Comparison of ENCODE assay signal across 16 mouse cellular contexts in genomic region chr13:31567617-31568294, GRCm38 (mm10). TPM values are rescaled to one million over a fixed set of nuclear protein-coding genes. Genes with fewer than 3 reads are reported as not detected.
DNase-seq lines count a peak whose midpoint lies in the region; ATAC-seq lines count a peak whose summit lies in the region.
"Had no signal": no experiment of that assay in that cellular context is flagged by ENCODE, and none has a peak within 500 bp of the region (broad histone marks: within the 10 kb centered on the region; RNA-seq: fewer than 3 reads in every experiment).

No protein-coding gene starts in this region.

- 70% methylated on average over 6 of the region's 6 CpGs for WGBS in liver, embryonic 11.5 days
- 55% methylated on average over 6 of the region's 6 CpGs for WGBS in liver, embryonic 12.5 days (ENCODE audit: insufficient replicate concordance)
- 67% methylated on average over 6 of the region's 6 CpGs for WGBS in stomach, embryonic 15.5 days
- 83% methylated on average over 6 of the region's 6 CpGs for WGBS in kidney, embryonic 14.5 days

- no peak for ATAC-seq in liver, embryonic 11.5 days (replicated peaks; ENCODE audit: low FRiP score)
- ATAC-seq in liver, embryonic 12.5 days: no peak
- peak; percentile 74 to 88 for ATAC-seq in hematopoietic stem cell, adult 5-6 weeks (replicated peaks in 1 of 2; ENCODE audit: insufficient read depth in 1 of 2, low FRiP score in 2 of 2, low TSS enrichment in 1 of 2, low read depth in 1 of 2, poor library complexity in 2 of 2, severe bottlenecking in 2 of 2)
- ATAC-seq in stomach, embryonic 15.5 days (ENCODE audit: insufficient read depth, low FRiP score, low read depth): peak; percentile 96
- no peak for ATAC-seq in kidney, embryonic 14.5 days (ENCODE audit: low FRiP score, low TSS enrichment)

- H3K4me2 ChIP-seq in liver, embryonic 11.5 days: no peak overlapping the region
- no peak overlapping the region for H3K4me2 ChIP-seq in liver, embryonic 12.5 days
- peak overlapping the region; percentile 2; the same call in 1 of the 2 replicates for H3K4me2 ChIP-seq in stomach, embryonic 15.5 days
- H3K4me2 ChIP-seq in kidney, embryonic 14.5 days (replicated peaks; ENCODE audit: low read depth, low read length): no peak overlapping the region

- peaks cover 4% of the 10 kb centered on the region for H3K27me3 ChIP-seq in liver, embryonic 11.5 days (replicated peaks; ENCODE audit: control insufficient read depth, insufficient read depth, low read length)
- H3K27me3 ChIP-seq in liver, embryonic 12.5 days (replicated peaks): peaks cover 25% of the 10 kb centered on the region
- H3K27me3 ChIP-seq in stomach, embryonic 15.5 days (replicated peaks): no peaks in the 10 kb centered on the region; the same call in 1 of the 2 replicates
- H3K27me3 ChIP-seq in kidney, embryonic 14.5 days (ENCODE audit: control insufficient read depth, insufficient read depth, low read length): peaks cover 37% of the 10 kb centered on the region

- peak; percentile 28 for DNase-seq in liver, embryonic 11.5 days (ENCODE audit: low spot score)
- peak; percentile 51 for DNase-seq in CD4-positive, CD25-positive, alpha-beta regulatory T cell, adult 2 months (ENCODE audit: low read depth, low spot score)
- no peak for DNase-seq in right cerebral cortex, adult 18-20 months
- DNase-seq in T-cell, adult 2 months (ENCODE audit: low spot score): no peak
- DNase-seq: cerebellum, adult 2 months; kidney, adult 9 months; layer of hippocampus, adult 9-11 months; left cerebral cortex, postnatal 4 days had no signal

- no peaks in the 10 kb centered on the region for H3K4me1 ChIP-seq in liver, embryonic 11.5 days (replicated peaks; ENCODE audit: control insufficient read depth, insufficient read depth, low read length)
- H3K4me1 ChIP-seq in liver, embryonic 12.5 days: no peaks in the 10 kb centered on the region
- no peaks in the 10 kb centered on the region for H3K4me1 ChIP-seq in stomach, embryonic 15.5 days
- 0 out of 2 replicates have a peak, but pooled peaks cover 5% of the 10 kb centered on the region for H3K4me1 ChIP-seq in kidney, embryonic 14.5 days (ENCODE audit: control insufficient read depth, insufficient read depth, low read length)
- H3K4me1 ChIP-seq: megakaryocyte, embryonic 14.5 days had no signal

- H3K27ac ChIP-seq in liver, embryonic 11.5 days (ENCODE audit: low read depth, low read length): no peak overlapping the region
- H3K27ac ChIP-seq in liver, embryonic 12.5 days: no peak overlapping the region
- H3K27ac ChIP-seq in stomach, embryonic 15.5 days: peak overlapping the region; percentile 73
- no peak overlapping the region for H3K27ac ChIP-seq in kidney, embryonic 14.5 days (ENCODE audit: low read depth, low read length)
- H3K27ac ChIP-seq: hindbrain, embryonic 10.5 days had no signal

- no peak overlapping the region for H3K9ac ChIP-seq in liver, embryonic 11.5 days (ENCODE audit: low read depth, low read length)
- H3K9ac ChIP-seq in liver, embryonic 12.5 days: no peak overlapping the region
- no peak overlapping the region for H3K9ac ChIP-seq in stomach, embryonic 15.5 days
- no peak overlapping the region for H3K9ac ChIP-seq in kidney, embryonic 14.5 days (ENCODE audit: low read depth, low read length)

- H3K36me3 ChIP-seq in liver, embryonic 11.5 days (ENCODE audit: control insufficient read depth, insufficient read depth, low read length): no peaks in the 10 kb centered on the region
- no peaks in the 10 kb centered on the region for H3K36me3 ChIP-seq in liver, embryonic 12.5 days
- H3K36me3 ChIP-seq in stomach, embryonic 15.5 days: no peaks in the 10 kb centered on the region
- H3K36me3 ChIP-seq in kidney, embryonic 14.5 days (ENCODE audit: control insufficient read depth, insufficient read depth, low read length): no peaks in the 10 kb centered on the region
- H3K36me3 ChIP-seq: hindbrain, embryonic 10.5 days had no signal

- H3K9me3 ChIP-seq in liver, embryonic 11.5 days (ENCODE audit: control insufficient read depth, low read length): no peaks in the 10 kb centered on the region
- H3K9me3 ChIP-seq in liver, embryonic 12.5 days (replicated peaks): no peaks in the 10 kb centered on the region
- no peaks in the 10 kb centered on the region for H3K9me3 ChIP-seq in stomach, embryonic 15.5 days
- H3K9me3 ChIP-seq in kidney, embryonic 14.5 days (ENCODE audit: control insufficient read depth, low read length): no peaks in the 10 kb centered on the region
- H3K9me3 ChIP-seq: hindbrain, embryonic 10.5 days; megakaryocyte, embryonic 14.5 days had no signal

- H3K4me3 ChIP-seq in liver, embryonic 11.5 days (ENCODE audit: low read depth, low read length): no peak overlapping the region
- no peak overlapping the region for H3K4me3 ChIP-seq in liver, embryonic 12.5 days
- H3K4me3 ChIP-seq in stomach, embryonic 15.5 days (replicated peaks): no peak overlapping the region
- no peak overlapping the region for H3K4me3 ChIP-seq in kidney, embryonic 14.5 days (ENCODE audit: low read length)
- H3K4me3 ChIP-seq: erythroblast, embryonic 14.5 days; hindbrain, embryonic 10.5 days; megakaryocyte, embryonic 14.5 days had no signal

RNA-seq across cellular contexts. Expression of gene A530084C06Rik, which starts 8.6 kb away (rescaled TPM):
- not detected in 2 replicates for polyA plus RNA-seq in liver, embryonic 11.5 days (2014; fragmentation: Nextera tagmentation; extraction: Ambion mirVana)
- not detected in 2 replicates for polyA plus RNA-seq in liver, embryonic 12.5 days (2016; fragmentation: Nextera tagmentation; extraction: Ambion mirVana)
- total RNA-seq in hematopoietic stem cell, adult 5-6 weeks (2017): 0.15 TPM in 1 of 2 replicates, not detected in the other
- not detected in 2 replicates for polyA plus RNA-seq in stomach, embryonic 15.5 days (2015; fragmentation: Nextera tagmentation; extraction: Ambion mirVana)
- not detected in 2 replicates for polyA plus RNA-seq in kidney, embryonic 14.5 days (2014; fragmentation: Nextera tagmentation; extraction: Ambion mirVana)
- polyA plus RNA-seq: erythroblast, embryonic 14.5 days; hindbrain, embryonic 10.5 days; liver, embryonic 16.5 days had no signal

RNA-seq across cellular contexts. Expression of gene Foxq1, which starts 11.8 kb away (rescaled TPM):
- polyA plus RNA-seq in liver, embryonic 11.5 days (2014; fragmentation: Nextera tagmentation; extraction: Ambion mirVana): 0.05 and 0.08 TPM in 2 replicates
- 0.07 and 0.10 TPM in 2 replicates for polyA plus RNA-seq in liver, embryonic 12.5 days (2016; fragmentation: Nextera tagmentation; extraction: Ambion mirVana)
- total RNA-seq in hematopoietic stem cell, adult 5-6 weeks (2017): not detected in 2 replicates
- 15.1 and 16.7 TPM in 2 replicates for polyA plus RNA-seq in stomach, embryonic 15.5 days (2015; fragmentation: Nextera tagmentation; extraction: Ambion mirVana)
- 4.8 and 5.8 TPM in 2 replicates for polyA plus RNA-seq in kidney, embryonic 14.5 days (2014; fragmentation: Nextera tagmentation; extraction: Ambion mirVana)
- polyA plus RNA-seq: erythroblast, embryonic 14.5 days had no signal

RNA-seq across cellular contexts. Expression of gene Foxf2, which starts 57.9 kb away (rescaled TPM):
- polyA plus RNA-seq in liver, embryonic 11.5 days (2014; fragmentation: Nextera tagmentation; extraction: Ambion mirVana): 0.70 and 1.2 TPM in 2 replicates
- 0.28 and 0.45 TPM in 2 replicates for polyA plus RNA-seq in liver, embryonic 12.5 days (2016; fragmentation: Nextera tagmentation; extraction: Ambion mirVana)
- total RNA-seq in hematopoietic stem cell, adult 5-6 weeks (2017): 0.13 TPM in 1 of 2 replicates, not detected in the other
- polyA plus RNA-seq in stomach, embryonic 15.5 days (2015; fragmentation: Nextera tagmentation; extraction: Ambion mirVana): 17.5 and 19.0 TPM in 2 replicates
- not detected in 2 replicates for polyA plus RNA-seq in kidney, embryonic 14.5 days (2014; fragmentation: Nextera tagmentation; extraction: Ambion mirVana)
- polyA plus RNA-seq: erythroblast, embryonic 14.5 days had no signal

Comparison
In these comparisons a context has a peak if more than half of its experiments do, and no peak if none do; other contexts are left out.
1. ATAC-seq: peak in hematopoietic stem cell, adult 5-6 weeks (2 of 2) and stomach, embryonic 15.5 days (single experiment); none in liver, embryonic 11.5 days (single experiment), liver, embryonic 12.5 days (single experiment) and kidney, embryonic 14.5 days (single experiment).
2. DNase-seq: peak in liver, embryonic 11.5 days (single experiment) and CD4-positive, CD25-positive, alpha-beta regulatory T cell, adult 2 months (single experiment); none in right cerebral cortex, adult 18-20 months (single experiment) and T-cell, adult 2 months (single experiment).